Mouse (Mus musculus): ENCODE results near the gene Fgfr2. TPM values are rescaled to one million over a fixed set of nuclear protein-coding genes. Genes with fewer than 3 reads are reported as not detected.

The Fgfr2 gene
- polyA plus RNA-seq, 1 experiment from 2014 or later: 11.2 TPM

- Histone ChIP-seq H3K36me3 (replicated peaks; ENCODE audit: insufficient read depth, low read length) (no peaks in the 10 kb centered on the region), H3K9me3 (ENCODE audit: low read length) (no peaks in the 10 kb centered on the region), H3K4me2 (ENCODE audit: low read depth, low read length) (no peak overlapping the region), H3K27me3 (ENCODE audit: insufficient read depth, low read length) (peaks cover 60% of the 10 kb centered on the region), H3K4me1 (ENCODE audit: insufficient read depth) (peaks cover 6% of the 10 kb centered on the region; the same call in 1 of the 2 replicates), H3K4me3 (ENCODE audit: low read depth, low read length) (no peak overlapping the region), H3K9ac (replicated peaks) (no peak overlapping the region), H3K27ac (ENCODE audit: low read depth) (no peak overlapping the region)
- ATAC-seq: no peak
- DNase-seq: no peak
- 74% methylated on average over 8 of the region's 8 CpGs for WGBS (ENCODE audit: insufficient replicate concordance)
- no peak for TF ChIP-seq CTCF (IDR thresholded peaks at IDR 0.05; ENCODE audit: low read depth)
- TF ChIP-seq EP300 (IDR thresholded peaks at IDR 0.05; ENCODE audit: low read depth): no peak
Observed at GRCm38 (mm10) chr7:130938896-130939295, 2184.3 kb downstream of the Fgfr2 start.

GRCm38 (mm10) chr7:130938005-130938404 lies 2185.1 kb downstream of the Fgfr2 start:
- H3K36me3 ChIP-seq (replicated peaks; ENCODE audit: insufficient read depth, low read length): no peaks in the 10 kb centered on the region
- peaks cover 68% of the 10 kb centered on the region for H3K27me3 ChIP-seq (ENCODE audit: insufficient read depth, low read length)
- H3K27ac ChIP-seq (ENCODE audit: low read depth): no peak overlapping the region
- TF ChIP-seq EP300 (IDR thresholded peaks at IDR 0.05; ENCODE audit: low read depth) (no peak), CTCF (IDR thresholded peaks at IDR 0.05; ENCODE audit: low read depth) (no peak)
- no peaks in the 10 kb centered on the region for H3K9me3 ChIP-seq (ENCODE audit: low read length)
- H3K4me3 ChIP-seq (ENCODE audit: low read depth, low read length): no peak overlapping the region
- H3K9ac ChIP-seq (replicated peaks): no peak overlapping the region
- peaks cover 6% of the 10 kb centered on the region; the same call in 1 of the 2 replicates for H3K4me1 ChIP-seq (ENCODE audit: insufficient read depth)
- no peak for DNase-seq
- 37% methylated on average over 4 of the region's 4 CpGs for WGBS (ENCODE audit: insufficient replicate concordance)
- ATAC-seq: no peak
- no peak overlapping the region for H3K4me2 ChIP-seq (ENCODE audit: low read depth, low read length)

- TF ChIP-seq CTCF (IDR thresholded peaks at IDR 0.05; ENCODE audit: low read depth): no peak
- TF ChIP-seq EP300 (IDR thresholded peaks at IDR 0.05; ENCODE audit: low read depth): no peak
- Histone ChIP-seq H3K36me3 (replicated peaks; ENCODE audit: insufficient read depth, low read length) (no peaks in the 10 kb centered on the region), H3K9me3 (ENCODE audit: low read length) (no peaks in the 10 kb centered on the region), H3K27ac (ENCODE audit: low read depth) (no peak overlapping the region), H3K4me2 (ENCODE audit: low read depth, low read length) (peak overlapping the region; percentile 74; the same call in 1 of the 2 replicates), H3K4me3 (ENCODE audit: low read depth, low read length) (no peak overlapping the region), H3K9ac (replicated peaks) (no peak overlapping the region), H3K4me1 (ENCODE audit: insufficient read depth) (peaks cover 6% of the 10 kb centered on the region; the same call in 1 of the 2 replicates), H3K27me3 (ENCODE audit: insufficient read depth, low read length) (peaks cover 71% of the 10 kb centered on the region)
- DNase-seq (no peak), ATAC-seq (no peak)
- 24% methylated on average over 12 of the region's 12 CpGs for WGBS (ENCODE audit: insufficient replicate concordance)
Observed at GRCm38 (mm10) chr7:130937266-130937841, 2185.8 kb downstream of the Fgfr2 start.

GRCm38 (mm10) chr7:130936472-130936951 lies 2186.6 kb downstream of the Fgfr2 start:
- Histone ChIP-seq H3K9me3 (ENCODE audit: low read length) (no peaks in the 10 kb centered on the region), H3K27me3 (ENCODE audit: insufficient read depth, low read length) (peaks cover 69% of the 10 kb centered on the region), H3K9ac (replicated peaks) (no peak overlapping the region), H3K4me2 (ENCODE audit: low read depth, low read length) (peak overlapping the region; percentile 74), H3K27ac (ENCODE audit: low read depth) (no peak overlapping the region), H3K4me1 (ENCODE audit: insufficient read depth) (peaks cover 6% of the 10 kb centered on the region; the same call in 1 of the 2 replicates), H3K36me3 (replicated peaks; ENCODE audit: insufficient read depth, low read length) (no peaks in the 10 kb centered on the region), H3K4me3 (ENCODE audit: low read depth, low read length) (peak overlapping the region; percentile 45)
- 2% methylated on average over 46 of the region's 49 CpGs for WGBS (ENCODE audit: insufficient replicate concordance)
- TF ChIP-seq CTCF (IDR thresholded peaks at IDR 0.05; ENCODE audit: low read depth) (no peak), EP300 (IDR thresholded peaks at IDR 0.05; ENCODE audit: low read depth) (no peak)
- DNase-seq (no peak), ATAC-seq (no peak)

GRCm38 (mm10) chr7:130935793-130936471 lies 2187.2 kb downstream of the Fgfr2 start, which contains the start of gene Htra1:
Gene Htra1 (plus strand): TSS chr7:130936111.
- Histone ChIP-seq H3K27ac (ENCODE audit: low read depth) (no peak within 1 kb of the TSS), H3K9me3 (ENCODE audit: low read length) (no peaks in the 10 kb centered on the region), H3K4me2 (ENCODE audit: low read depth, low read length) (peak within 1 kb of the TSS; percentile 74), H3K4me3 (ENCODE audit: low read depth, low read length) (peak within 1 kb of the TSS; percentile 45), H3K9ac (replicated peaks) (no peak within 1 kb of the TSS), H3K36me3 (replicated peaks; ENCODE audit: insufficient read depth, low read length) (no peaks in the 10 kb centered on the region), H3K4me1 (ENCODE audit: insufficient read depth) (peaks cover 6% of the 10 kb centered on the region; the same call in 1 of the 2 replicates), H3K27me3 (ENCODE audit: insufficient read depth, low read length) (peaks cover 69% of the 10 kb centered on the region)
- ATAC-seq (no peak), DNase-seq (peak; percentile 24)
- TF ChIP-seq CTCF (IDR thresholded peaks at IDR 0.05; ENCODE audit: low read depth) (no peak), EP300 (IDR thresholded peaks at IDR 0.05; ENCODE audit: low read depth) (no peak)
- WGBS (ENCODE audit: insufficient replicate concordance): 3% methylated on average over 70 of the region's 70 CpGs

GRCm38 (mm10) chr7:130935421-130935792 lies 2187.7 kb downstream of the Fgfr2 start:
- H3K4me1 ChIP-seq (ENCODE audit: insufficient read depth): peaks cover 6% of the 10 kb centered on the region; the same call in 1 of the 2 replicates
- H3K9ac ChIP-seq (replicated peaks): no peak overlapping the region
- WGBS (ENCODE audit: insufficient replicate concordance): 12% methylated on average over 16 of the region's 16 CpGs
- no peak for ATAC-seq
- H3K27me3 ChIP-seq (ENCODE audit: insufficient read depth, low read length): peaks cover 69% of the 10 kb centered on the region
- no peaks in the 10 kb centered on the region for H3K36me3 ChIP-seq (replicated peaks; ENCODE audit: insufficient read depth, low read length)
- peak overlapping the region; percentile 74 for H3K4me2 ChIP-seq (ENCODE audit: low read depth, low read length)
- no peaks in the 10 kb centered on the region for H3K9me3 ChIP-seq (ENCODE audit: low read length)
- peak overlapping the region; percentile 45 for H3K4me3 ChIP-seq (ENCODE audit: low read depth, low read length)
- no peak for DNase-seq
- no peak overlapping the region for H3K27ac ChIP-seq (ENCODE audit: low read depth)
- TF ChIP-seq CTCF (IDR thresholded peaks at IDR 0.05; ENCODE audit: low read depth) (no peak), EP300 (IDR thresholded peaks at IDR 0.05; ENCODE audit: low read depth) (no peak)

All from liver, postnatal 0 days (tissue).